Mouse (Mus musculus) lung, postnatal 14 days (tissue): Measurements from ENCODE around the gene Arid3b.

Source experiments
- DNase-seq: peaks from one replicate; pipeline ENCODE4 v3.0.0; 2021

The Arid3b gene

DNA sequence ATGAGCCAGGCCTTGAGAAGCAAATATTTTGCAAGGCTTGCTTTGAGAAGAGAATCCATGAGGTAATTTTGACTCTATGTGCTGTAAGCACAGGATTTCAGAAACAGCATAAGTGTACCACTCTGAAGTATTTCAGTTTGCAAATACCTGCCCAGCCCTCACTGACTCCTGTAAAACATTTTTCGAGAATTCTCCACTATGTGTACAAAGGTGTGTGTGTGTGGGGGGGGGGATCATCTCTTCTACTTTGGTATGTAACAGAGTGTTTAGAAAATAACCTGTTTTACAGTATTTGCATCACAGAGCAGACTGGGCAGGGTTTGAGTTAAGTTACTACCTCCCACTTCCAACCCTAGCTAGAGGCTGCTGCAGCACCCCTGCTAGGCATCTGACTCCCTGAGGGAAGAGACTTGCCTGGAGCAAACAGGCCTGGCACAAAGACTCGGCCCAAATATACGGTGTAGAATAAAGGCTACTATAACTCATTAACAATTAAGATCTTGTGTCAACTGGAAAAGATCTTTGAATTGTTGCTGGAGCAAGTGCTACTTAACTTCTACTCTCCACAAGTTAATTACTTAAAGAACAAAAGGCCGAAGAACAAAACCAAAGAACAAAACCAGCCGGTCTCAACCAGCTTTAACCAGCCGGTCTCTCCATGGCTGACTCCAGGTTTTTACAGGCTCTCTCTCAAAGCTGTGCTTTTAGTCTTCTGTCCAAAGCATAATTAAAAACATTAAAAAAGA is 6.6 kb downstream of the Arid3b start:
- DNase-seq = no peak

DNA sequence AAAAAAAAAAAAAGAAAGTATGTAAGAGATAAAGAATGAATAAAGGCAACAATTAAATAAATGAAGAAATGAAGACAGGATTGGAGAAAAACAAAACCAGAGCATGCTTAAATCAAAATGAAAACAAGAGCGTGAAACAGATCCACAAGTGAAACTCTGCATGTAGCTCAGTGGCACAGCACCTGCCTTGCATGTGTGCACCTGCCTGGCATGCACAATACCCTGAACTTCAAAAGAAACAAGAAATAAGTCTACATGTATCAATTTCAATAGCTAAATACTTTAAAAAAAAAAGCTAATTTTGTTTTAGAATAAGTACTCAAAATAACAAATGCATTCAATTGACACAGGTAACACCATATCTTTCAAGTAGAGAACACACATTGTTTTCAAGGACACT is 13.2 kb downstream of the Arid3b start:
- DNase-seq = no peak

DNA sequence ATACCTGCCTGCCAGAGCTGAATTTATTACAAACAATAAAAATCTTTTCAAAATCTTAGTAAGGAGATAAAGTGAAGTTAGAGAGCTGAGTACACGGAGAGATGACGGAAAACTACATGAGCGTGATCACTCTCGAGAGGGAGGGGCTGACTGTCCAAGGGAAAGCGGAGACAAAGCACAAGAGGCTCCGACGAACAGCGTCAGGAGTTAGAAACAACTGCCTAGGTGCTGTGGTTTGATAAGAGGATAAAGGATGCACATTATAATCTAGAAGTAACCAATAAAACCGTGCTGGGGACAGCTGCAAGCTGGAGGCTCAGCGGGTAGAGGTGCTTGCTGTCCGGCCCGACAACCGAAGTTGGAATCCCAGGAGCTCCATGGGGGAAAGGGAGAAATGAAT is 13.8 kb downstream of the Arid3b start:
- DNase-seq = no peak

DNA sequence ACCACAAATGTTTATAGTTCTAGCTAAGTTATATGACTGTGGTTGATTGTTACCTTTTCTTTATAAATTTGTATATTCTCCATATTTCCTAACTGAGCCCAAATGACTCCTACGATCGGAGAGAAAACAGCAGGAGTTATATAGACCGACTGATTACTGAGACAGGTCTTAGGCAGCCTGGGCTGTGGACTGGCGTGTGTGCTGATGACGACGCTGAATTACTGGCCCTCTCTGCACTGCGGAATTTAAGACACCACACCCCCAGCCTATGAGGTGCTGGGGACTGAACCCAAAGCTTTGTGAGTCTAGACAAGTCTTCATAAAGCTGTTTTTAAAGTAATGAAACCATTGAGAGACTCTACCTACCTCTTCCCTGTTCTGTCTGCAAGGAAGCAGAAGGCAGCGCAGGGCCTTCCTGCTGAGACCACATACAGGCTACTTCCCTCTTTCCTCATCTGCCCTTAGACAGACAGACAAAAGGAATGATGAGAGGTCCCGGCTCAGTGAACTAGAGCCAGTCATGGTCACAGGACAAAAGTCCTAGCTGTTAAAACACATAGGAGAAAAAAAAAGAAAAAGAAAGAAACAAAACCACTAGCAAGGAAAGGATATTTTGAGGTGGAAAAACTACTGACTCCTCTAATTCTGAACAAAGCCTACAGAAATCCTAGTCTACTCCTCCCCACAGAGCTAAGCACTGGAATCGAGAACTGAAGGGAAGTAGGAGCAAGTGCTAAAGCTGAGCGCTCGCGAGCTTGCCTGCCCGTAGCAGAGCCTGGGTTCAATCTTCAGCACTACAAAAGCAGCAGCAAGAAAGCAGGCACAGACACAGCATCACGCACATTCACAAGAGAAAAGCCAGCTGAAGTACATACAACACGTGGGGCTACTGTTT is 16.2 kb downstream of the Arid3b start:
- DNase-seq = no peak

DNA sequence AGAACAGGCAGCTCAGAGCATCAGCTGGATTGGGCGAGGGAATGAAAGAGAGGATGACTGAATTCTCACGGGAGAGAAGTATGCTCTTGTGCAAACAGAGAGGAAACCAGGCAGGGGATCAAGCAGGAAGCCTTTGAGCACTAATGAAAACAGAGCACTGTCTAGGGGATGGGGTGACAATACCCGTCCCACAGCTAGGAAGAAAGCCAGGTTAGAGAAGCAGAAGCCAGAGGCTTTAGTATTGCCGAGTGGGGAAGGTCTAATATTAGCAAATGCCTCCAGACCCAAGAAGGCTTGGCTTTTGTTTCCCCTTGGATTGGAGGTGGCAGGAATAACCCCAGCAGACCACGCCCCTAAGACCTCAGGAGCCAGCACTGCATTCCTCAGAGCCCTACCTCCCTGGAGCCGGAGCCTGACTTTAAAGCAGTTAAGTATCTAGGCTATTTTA is 19.3 kb downstream of the Arid3b start:
- peak; percentile 44 for DNase-seq

DNA sequence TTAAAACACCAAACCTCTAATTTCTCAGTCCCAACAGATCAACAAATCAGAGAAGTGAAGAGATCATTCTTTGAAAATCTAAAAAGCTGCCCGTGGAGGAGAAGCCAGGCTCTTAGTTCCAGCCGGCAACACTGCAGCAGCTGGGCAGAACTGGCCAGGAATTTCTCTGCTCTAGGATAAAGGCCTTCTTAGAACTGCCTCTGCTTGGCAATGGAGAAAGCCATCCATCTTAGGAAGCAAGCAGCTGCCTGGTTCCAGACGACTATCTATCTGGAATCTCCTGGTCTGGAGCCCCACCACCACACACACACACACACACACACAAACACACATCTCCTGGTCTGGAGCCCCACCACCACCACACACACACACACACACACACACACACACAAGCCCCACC is 21.7 kb downstream of the Arid3b start:
- DNase-seq = no peak

DNA sequence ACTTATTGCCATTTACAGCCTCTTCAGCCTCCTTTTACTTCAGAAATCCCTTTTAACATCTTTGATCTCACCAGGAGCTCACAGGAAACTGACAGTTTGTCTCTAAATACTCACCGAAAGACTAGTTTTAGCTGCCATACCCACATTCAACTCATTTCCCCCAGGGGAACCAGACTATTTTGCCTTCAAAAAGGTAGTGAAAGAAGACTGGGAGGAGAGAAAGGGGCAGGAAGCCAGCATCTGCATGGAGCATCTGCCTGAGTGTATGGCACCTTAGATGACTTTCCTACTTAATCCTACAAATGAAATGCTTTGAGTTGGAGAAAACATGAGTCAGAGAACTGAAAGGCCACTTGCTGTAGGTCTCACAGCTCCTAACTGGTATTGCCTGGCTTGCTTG is 22.6 kb downstream of the Arid3b start:
- DNase-seq = no peak

DNA sequence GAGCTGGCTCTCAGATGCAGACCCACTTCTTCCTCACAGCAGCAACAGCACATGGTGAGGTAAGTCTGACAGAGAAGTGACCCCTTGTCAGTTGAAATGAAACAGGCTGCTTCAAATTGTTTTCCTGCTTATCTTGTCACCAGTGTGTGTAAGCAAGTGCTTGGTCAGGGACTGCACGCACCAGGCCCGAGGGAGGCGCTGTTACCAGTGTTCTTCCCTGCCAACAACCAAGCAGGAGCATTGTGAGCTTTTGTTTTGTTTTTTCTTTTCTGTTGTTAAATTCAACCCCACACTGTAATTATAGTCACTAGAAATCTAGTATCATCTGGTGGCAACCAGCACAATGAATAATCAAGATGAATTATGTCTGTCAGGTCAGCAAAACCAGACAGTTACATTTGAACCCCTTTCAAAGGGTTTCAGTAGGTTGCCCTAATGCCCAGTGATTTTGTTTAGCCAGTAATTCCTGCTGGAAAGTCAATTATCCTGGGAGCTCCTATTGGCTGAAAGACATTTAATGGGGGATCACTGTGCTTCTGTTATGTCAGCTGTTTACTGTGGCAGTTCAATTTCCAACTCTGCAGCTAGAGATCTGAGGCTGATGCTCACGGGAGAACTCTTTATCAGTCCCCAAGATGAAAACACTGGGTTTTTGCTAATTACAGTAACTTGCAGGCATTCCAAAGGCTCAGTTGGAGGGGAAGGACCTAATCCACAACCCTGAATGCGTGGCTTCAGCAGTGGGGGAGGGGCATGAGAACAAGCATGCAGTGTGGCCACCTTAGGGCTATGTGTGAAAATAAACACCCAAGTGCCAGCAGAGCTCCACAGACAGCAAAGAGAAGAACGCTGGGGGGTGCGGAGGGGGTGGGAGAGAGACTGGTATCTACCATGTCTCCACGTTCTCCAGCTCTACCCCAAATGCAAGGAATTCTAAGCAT is 24.5 kb downstream of the Arid3b start:
- DNase-seq = no peak

DNA sequence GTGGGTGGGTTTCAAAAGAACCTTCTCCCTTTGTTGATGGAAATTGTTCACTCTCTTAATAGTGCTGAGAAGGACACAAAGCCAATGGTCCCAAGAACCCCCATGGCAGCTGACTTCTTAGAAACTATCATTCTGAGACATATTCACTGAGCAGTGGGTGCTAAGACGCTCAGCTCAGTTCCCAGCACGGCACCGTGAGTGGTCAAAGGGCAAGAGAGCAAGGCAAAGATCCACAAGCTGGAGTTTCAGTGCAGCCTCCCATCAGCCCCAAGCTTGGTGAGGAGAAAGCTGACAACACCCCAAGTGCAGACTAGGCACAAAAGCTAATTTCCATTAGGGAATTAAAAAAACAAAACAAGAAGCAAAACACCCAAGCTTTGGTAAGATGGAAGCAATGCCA is 25.9 kb downstream of the Arid3b start:
- DNase-seq = no peak

DNA sequence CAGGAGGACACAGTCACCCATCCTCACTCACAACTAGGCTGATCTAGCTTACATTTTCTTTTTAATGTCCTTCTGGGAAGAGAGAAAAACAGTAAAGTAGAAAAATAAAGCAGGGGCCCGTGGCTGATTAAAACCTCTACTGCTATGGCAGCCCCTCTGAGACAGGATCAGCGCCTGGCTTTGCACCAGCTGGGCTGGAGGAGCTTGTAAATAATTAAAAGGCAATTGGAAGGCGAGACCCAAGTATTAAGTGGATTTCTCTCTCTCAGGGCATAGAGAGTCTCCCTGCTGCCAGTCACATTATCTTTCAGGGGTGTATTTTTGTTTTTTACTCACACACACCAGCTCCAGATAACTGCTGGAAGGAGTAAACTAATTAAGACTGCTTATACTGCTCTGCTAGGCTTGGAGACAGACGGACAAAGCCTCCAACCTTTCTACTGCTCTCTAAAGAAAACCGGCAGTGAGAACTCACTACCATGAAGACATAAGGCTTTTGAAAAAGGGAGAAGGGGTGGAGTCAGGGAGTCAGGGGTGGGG is 27.8 kb downstream of the Arid3b start:
- DNase-seq = no peak

DNA sequence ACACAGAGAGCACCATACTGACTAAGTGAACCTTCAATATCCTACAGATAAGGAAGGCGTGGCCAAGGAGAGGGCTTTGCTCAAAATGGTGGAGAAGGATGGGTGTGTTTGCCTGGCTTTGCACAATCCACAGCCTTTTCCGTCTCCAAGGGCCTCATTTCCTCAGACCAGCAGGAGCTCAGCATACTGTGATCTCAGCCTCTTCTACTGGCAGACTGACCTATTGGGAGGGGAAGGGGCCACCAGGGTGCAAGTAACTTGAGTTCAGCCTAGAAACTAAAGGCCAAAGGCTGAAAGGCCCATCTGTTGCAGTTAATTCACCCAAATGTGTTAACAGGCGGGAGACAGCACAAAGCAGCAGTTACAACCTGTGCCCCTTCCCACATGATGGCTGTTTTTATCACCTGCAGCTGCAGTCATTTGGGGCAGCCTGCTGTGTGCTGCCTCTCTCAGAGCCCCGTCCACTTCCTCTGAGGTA is 29.4 kb downstream of the Arid3b start:
- DNase-seq = no peak

DNA sequence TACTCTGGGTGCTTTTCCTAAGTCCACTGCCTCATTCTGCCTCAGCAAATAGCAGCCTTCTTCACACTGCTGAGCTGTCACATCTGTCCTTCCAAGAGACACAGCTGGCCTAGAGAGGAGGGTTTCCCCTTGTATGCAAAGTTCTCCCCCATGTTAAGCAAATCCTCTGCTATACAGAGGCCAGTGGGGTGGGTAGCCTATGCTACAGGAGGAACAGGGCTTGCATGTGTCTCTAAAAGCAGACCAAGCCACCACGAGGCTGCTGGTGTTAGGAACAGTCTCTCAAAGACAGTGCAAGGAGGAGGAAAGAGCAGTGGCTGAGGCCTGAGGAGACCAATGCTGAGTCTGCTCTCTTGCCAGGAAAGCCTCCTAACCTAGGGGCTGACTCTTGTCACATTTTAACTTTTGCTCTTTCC is 30.5 kb downstream of the Arid3b start:
- DNase-seq = no peak

DNA sequence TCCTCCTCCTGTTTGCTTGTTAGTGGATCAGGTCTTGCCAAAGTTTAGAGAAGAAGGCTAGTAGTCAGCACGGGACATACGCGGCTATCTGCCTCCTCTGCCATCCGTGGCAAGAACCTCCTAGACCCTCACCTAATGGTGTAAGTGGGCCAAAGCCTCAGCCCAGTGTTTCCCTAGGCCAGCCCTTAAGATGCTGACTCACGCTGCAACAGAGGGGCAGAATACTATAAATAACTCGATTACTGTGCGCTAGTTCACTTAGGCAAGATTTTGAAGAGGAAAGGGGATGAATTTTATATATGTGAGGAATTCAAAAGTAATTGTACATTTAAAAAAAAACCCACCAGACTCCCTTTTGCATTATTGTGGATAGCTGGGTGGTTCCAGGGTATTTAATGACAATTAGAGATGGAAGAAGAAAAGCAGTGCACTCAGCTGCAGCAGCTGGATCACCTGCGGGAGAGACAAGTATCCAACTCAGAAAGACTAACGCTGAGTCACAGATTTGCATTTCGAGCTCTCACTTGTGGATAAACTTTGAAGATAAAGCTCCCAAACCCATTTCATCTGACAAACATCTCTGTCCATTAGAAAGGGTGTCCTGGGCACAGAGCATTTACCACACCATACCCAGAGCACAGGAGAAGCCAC is 31.4 kb downstream of the Arid3b start:
- no peak for DNase-seq

DNA sequence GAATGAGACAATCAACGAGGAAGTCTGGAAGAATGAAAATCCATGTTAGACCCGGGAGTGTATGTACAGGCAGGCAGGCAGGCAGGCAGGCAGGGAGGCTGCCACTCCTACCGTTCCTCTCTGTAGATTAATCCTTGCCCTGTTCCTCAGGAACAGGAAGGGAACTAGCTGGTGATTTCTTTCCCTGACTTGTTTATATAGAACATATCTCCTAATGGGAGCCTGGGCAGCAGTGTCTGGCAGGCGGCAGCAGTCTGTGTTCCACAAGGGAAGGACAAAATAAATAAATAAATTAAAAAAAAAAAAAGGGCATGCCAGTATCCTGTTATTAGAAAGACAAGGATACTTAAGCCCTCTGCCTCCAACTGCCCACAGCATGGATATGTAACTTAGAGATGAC is 32.8 kb downstream of the Arid3b start:
- peak; percentile 30 for DNase-seq

DNA sequence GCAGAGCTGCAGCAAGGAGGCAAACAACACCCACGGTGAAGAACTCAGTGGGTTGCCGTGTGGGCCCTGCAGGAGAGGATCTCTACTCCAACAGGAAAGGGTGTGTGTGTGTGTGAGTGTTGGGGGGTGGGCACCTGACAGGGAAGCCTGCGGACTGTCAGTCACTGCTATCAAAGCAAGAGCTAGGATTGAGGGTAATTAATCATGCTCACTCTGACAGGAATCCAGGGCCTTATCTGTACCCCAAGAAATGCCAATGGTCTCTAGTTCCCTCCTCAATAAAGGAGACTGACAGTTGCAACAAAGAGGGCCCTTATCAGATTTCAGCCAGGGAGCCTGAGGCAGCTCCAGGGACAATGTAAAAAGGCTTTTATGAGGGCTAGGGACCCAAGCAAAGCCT is 33.5 kb downstream of the Arid3b start:
- DNase-seq = no peak

DNA sequence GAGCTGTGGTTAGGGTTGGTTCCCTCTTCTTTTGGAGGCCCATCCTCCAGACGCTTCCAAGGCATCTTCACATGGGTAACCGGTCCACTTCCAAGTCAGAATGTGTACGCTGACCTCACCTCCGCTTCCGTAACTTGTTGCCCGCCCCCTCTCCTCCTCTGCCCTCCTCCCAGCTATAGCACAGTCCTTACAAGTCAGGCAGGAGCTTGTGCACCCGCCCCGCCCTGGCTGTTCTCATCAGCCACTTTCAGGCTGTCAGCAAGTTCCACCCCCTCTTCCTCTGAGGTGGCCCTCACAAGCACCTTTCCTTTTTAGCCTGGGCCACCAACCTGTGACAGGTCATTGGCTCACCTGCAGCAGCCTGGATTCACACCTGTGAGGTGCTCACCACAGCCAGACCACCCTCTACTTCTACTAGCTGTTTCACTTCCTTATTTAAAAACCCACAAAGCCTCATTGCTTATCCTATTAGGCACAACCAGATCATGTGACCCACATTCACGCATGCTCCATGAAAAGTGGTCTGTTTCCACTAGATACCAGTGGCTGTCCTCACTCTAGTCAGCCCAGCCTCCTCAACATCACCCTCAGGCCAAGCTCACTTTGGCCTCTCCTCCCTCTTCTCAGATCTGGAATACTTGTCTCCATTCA is 36.1 kb downstream of the Arid3b start:
- no peak for DNase-seq

DNA sequence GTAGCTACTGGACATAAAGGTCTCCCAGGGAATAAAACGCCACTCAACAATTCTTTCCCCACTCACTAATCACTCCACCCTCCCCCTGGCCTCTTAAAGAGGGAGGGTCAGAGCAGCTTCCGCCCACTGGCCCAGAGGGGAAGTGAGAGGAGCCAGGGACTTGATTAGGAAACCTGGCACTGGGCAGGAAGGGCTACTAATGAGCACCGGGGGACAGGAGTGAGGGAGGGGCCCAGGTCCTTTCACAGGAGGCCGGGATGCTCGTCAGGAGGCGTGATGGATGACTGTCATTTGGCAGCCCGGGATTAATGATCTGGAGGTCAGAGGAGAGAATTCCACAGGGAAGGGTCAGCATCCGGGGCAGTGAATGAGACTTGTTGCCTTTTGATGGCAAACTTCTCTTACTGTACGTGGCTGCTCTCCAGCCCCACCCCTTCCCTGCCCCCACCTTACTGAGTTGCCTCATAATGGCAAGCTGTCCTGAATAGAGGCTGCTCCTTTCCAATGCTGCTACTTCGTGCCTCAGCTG is 37.8 kb downstream of the Arid3b start:
- DNase-seq = peak; percentile 36

DNA sequence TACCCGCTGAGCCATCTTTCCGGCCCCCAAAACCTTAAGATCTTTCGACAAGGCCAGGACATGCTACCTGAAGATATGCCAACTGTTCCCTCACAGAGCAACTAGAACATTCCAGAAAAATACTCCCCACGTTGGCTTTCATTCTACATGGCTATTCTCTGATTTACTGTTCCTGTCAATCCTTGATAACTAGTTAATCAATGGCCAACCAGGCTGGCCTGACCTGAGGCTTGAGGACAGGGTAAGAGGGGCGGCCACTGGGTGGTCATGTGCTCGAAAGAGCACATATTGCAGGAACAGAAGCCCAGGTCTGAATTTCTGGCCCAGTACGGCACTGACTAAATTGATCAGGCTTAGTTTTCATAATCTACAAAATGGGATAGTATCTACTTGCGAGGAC is 39.1 kb downstream of the Arid3b start:
- DNase-seq = no peak

DNA sequence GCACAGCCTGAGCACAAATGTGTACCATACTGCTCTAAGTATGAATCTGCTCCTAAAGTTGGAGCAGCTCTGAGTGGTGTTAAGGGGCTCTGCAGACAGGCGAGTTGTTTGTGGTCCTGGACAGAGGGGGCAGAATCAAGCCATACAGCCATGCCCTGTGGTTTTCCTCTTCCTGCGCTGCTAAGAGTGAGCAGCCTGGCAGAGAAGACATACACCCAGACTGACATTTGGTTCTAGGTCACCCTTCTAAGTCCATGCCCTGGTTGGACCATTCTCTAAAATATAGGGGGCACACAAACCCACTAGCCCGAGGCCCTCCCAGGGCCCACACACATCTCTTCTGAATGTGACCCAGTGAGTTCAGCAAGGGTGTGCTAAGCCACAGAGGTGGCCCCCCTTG is 46.9 kb downstream of the Arid3b start:
- no peak for DNase-seq

DNA sequence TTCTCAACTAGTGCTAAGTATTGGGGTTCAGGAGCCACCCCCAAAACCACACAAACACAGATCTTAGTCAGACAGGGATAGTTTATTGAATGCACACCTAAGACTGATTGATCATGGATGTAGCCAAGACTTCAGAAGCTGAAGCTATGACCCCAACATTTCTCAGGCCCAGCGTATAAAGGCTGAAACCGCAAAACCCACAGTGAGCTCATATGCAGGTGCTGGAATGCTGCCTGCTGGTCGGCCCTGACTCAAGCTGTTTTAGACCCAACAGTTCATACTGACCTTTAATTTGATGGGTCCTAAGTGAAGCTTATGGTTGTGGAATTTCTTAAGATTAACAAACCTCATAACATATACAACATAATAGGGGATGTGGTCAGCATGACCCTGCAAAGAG is 53.9 kb downstream of the Arid3b start:
- no peak for DNase-seq

DNA sequence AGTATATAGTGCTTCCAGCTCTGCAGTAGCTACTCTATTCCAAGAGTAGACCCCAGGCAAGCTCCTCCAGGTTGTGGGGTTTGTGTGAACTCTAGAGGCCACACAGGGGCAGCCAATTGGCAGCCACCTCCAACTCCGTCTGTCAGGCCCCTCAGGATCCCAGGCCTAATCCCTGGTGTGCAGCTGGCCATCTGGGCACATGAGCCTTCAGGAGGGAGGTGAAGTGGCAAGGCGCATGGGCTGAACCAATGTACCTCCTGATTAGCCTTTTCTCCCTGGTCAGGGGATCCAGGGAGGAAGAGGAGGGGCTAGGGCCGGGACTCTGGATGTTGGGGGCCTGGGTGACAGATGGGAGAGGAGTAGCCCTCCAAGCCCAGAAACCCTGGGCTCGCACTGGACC is 60.9 kb downstream of the Arid3b start:
- no peak for DNase-seq
